Mouse (Mus musculus) small intestine, adult 2 months (tissue): Measurements from ENCODE around the gene Ebf1. TPM values are rescaled to one million over a fixed set of nuclear protein-coding genes. Genes with fewer than 3 reads are reported as not detected.

Source experiments
- H3K27ac ChIP-seq: fragments of 200-500 bp; 2 replicates; pipeline ENCODE4 v1.5.1; 2012; ENCODE audit warnings: low read depth, low read length, control low read depth, inconsistent platforms; ENCODE audit not compliant: insufficient read depth
- H3K27me3 ChIP-seq: fragments of 200-500 bp; 2 replicates; pipeline ENCODE4 v1.6.1; 2012; ENCODE audit warnings: mild to moderate bottlenecking, moderate library complexity, low read length, inconsistent platforms; ENCODE audit not compliant: control insufficient read depth, insufficient read depth
- H3K36me3 ChIP-seq: fragments of 200-500 bp; 2 replicates; pipeline ENCODE4 v1.6.1; 2012; ENCODE audit warnings: mild to moderate bottlenecking, low read length, control low read depth, inconsistent platforms; ENCODE audit not compliant: control insufficient read depth, insufficient read depth
- H3K4me1 ChIP-seq: fragments of 200-500 bp; 2 replicates; pipeline ENCODE4 v1.6.1; 2012; ENCODE audit warnings: low read length, inconsistent platforms, mixed read lengths; ENCODE audit not compliant: control insufficient read depth, insufficient read depth, insufficient read length
- H3K4me3 ChIP-seq: fragments of 200-500 bp; 2 replicates; pipeline ENCODE4 v1.5.1; 2012; ENCODE audit warnings: low read depth, mild to moderate bottlenecking, control low read depth, inconsistent platforms, low read length, moderate library complexity
- CTCF ChIP-seq: fragments of 200-500 bp; IDR thresholded peaks from 2 replicates; pipeline ENCODE4 v1.5.1; 2012; ENCODE audit warnings: low read depth, mild to moderate bottlenecking, control low read depth, inconsistent platforms, low read length, moderate library complexity, mixed read lengths; ENCODE audit not compliant: insufficient replicate concordance, insufficient read length; ENCODE audit errors: extremely low read depth
- POLR2A ChIP-seq: fragments of 200-500 bp; IDR thresholded peaks from 2 replicates; pipeline ENCODE4 v1.6.1; 2012; ENCODE audit warnings: low read depth, mild to moderate bottlenecking, control low read depth, inconsistent platforms, low read length, moderate library complexity
- WGBS: fragments of 180-500 bp; shearing (Covaris S2); methylation state at CpG from one replicate; pipeline ENCODE4 v1.1.7; 2018; 5-methylcytosine and 5-hydroxymethylcytosine counted together
- polyA plus RNA-seq: library from polyadenylated mRNA; depleted of rRNA; stranded (reverse); fragments of >200 nt; gene quantifications from 2 replicates; pipeline ENCODE4 v1.2.3, GENCODE M21; 2012

Ebf1 gene
- polyA plus RNA-seq, 1 experiment: 2.5 TPM

GRCm38 (mm10) chr11:44814847-44815246 lies 197.7 kb downstream of the Ebf1 start:
- 85% methylated on average over 5 of the region's 5 CpGs for WGBS

GRCm38 (mm10) chr11:44815991-44816390 lies 198.9 kb downstream of the Ebf1 start:
- no peaks in the 10 kb centered on the region for H3K4me1 ChIP-seq
- 74% methylated on average over 4 of the region's 4 CpGs for WGBS
- no peaks in the 10 kb centered on the region for H3K36me3 ChIP-seq
- H3K27me3 ChIP-seq: no peaks in the 10 kb centered on the region
- no peak for TF ChIP-seq CTCF
- TF ChIP-seq POLR2A: no peak
- no peak overlapping the region for H3K27ac ChIP-seq
- H3K4me3 ChIP-seq: no peak overlapping the region

More at GRCm38 (mm10) chr11:44814847-44815246, 197.7 kb downstream of the Ebf1 start:
- H3K27me3 ChIP-seq: no peaks in the 10 kb centered on the region
- no peaks in the 10 kb centered on the region for H3K4me1 ChIP-seq
- no peak overlapping the region for H3K4me3 ChIP-seq
- H3K27ac ChIP-seq: no peak overlapping the region
- no peaks in the 10 kb centered on the region for H3K36me3 ChIP-seq
- no peak for TF ChIP-seq CTCF
- TF ChIP-seq POLR2A: no peak

GRCm38 (mm10) chr11:44822312-44822711 lies 205.2 kb downstream of the Ebf1 start:
- H3K36me3 ChIP-seq: no peaks in the 10 kb centered on the region
- no peak for TF ChIP-seq POLR2A
- no peak for TF ChIP-seq CTCF
- H3K4me3 ChIP-seq: no peak overlapping the region
- H3K4me1 ChIP-seq: no peaks in the 10 kb centered on the region
- no peak overlapping the region for H3K27ac ChIP-seq
- H3K27me3 ChIP-seq: no peaks in the 10 kb centered on the region

GRCm38 (mm10) chr11:44832227-44832939 lies 215.3 kb downstream of the Ebf1 start:
- no peaks in the 10 kb centered on the region for H3K4me1 ChIP-seq
- H3K27ac ChIP-seq: no peak overlapping the region
- WGBS: 26% methylated on average over 14 of the region's 14 CpGs
- no peaks in the 10 kb centered on the region for H3K27me3 ChIP-seq
- no peaks in the 10 kb centered on the region for H3K36me3 ChIP-seq
- H3K4me3 ChIP-seq: no peak overlapping the region
- no peak for TF ChIP-seq CTCF
- TF ChIP-seq POLR2A: no peak

GRCm38 (mm10) chr11:44832940-44833254 lies 215.8 kb downstream of the Ebf1 start:
- no peaks in the 10 kb centered on the region for H3K4me1 ChIP-seq
- H3K27ac ChIP-seq: no peak overlapping the region
- H3K4me3 ChIP-seq: no peak overlapping the region
- H3K36me3 ChIP-seq: no peaks in the 10 kb centered on the region
- TF ChIP-seq CTCF: no peak
- TF ChIP-seq POLR2A: no peak
- 28% methylated on average over 4 of the region's 4 CpGs for WGBS
- H3K27me3 ChIP-seq: no peaks in the 10 kb centered on the region

- no peaks in the 10 kb centered on the region for H3K4me1 ChIP-seq
- H3K36me3 ChIP-seq: no peaks in the 10 kb centered on the region
- WGBS: 31% methylated on average over 18 of the region's 18 CpGs
- H3K27ac ChIP-seq: no peak overlapping the region
- H3K27me3 ChIP-seq: no peaks in the 10 kb centered on the region
- H3K4me3 ChIP-seq: no peak overlapping the region
- TF ChIP-seq POLR2A (no peak), CTCF (no peak)
These were observed 216.4 kb downstream of the Ebf1 start for GRCm38 (mm10) chr11:44833351-44833996.

GRCm38 (mm10) chr11:44835166-44835565 lies 218.0 kb downstream of the Ebf1 start:
- TF ChIP-seq POLR2A: no peak
- TF ChIP-seq CTCF: no peak
- Histone ChIP-seq H3K27me3 (no peaks in the 10 kb centered on the region), H3K4me3 (no peak overlapping the region), H3K27ac (no peak overlapping the region), H3K4me1 (no peaks in the 10 kb centered on the region), H3K36me3 (no peaks in the 10 kb centered on the region)
- WGBS: 22% methylated on average over 5 of the region's 5 CpGs
